Mouse (Mus musculus) megakaryocyte, embryonic 14.5 days (primary cell): ENCODE results near the gene Rgma.

Source experiments
- FLI1 ChIP-seq: IDR thresholded peaks from 2 replicates; pipeline ENCODE4 v1.6.1; 2012; ENCODE audit warnings: low read length, inconsistent platforms, mixed read lengths
- GATA1 ChIP-seq: IDR thresholded peaks from 3 replicates; pipeline ENCODE4 v1.6.1; 2012; ENCODE audit warnings: mixed read lengths, low read length, inconsistent platforms, borderline replicate concordance

DNA sequence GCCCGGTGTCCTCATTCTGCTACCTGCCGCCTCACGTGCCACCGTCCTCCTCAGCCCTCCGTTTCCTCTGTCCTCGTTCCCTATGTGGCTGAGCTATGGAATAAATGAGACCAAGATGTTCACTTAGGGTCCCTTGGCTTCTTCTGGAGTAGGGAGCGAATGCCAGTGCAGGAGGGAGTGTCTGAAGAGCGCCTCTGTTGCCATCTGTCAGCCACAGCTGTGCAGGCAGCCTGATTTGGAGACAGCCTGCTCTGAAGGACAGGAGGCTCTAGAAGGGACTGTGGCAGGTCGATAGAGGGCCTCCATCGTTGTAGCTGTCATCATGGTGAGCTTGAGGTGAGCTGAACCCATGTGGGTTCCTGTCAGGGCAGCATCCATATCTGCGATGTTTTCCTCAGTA is 30.2 kb downstream of the Rgma start:
- TF ChIP-seq GATA1 (no peak), FLI1 (no peak)
